Mouse (Mus musculus) T-cell, adult 2 months (primary cell): ENCODE measurements around the gene Fam76a.
"Not testable (repeated sequence)": the region's sequence is repeated elsewhere in the genome, so short reads cannot be mapped to it uniquely, and the experiment has no call there.

Source experiments
- DNase-seq: peaks from one replicate; pipeline ENCODE4 v3.0.0; 2022; ENCODE audit warnings: low spot score

Fam76a gene

GRCm38 (mm10) chr4:132945261-132946046 is 23.1 kb upstream of the Fam76a start:
- peak; percentile 85 for DNase-seq

- DNase-seq = no peak
Measured at GRCm38 (mm10) chr4:132944776-132945175, 22.4 kb upstream of the Fam76a start.

GRCm38 (mm10) chr4:132944106-132944505 is 21.7 kb upstream of the Fam76a start:
- DNase-seq = peak; percentile 61

- DNase-seq = no peak
Measured at GRCm38 (mm10) chr4:132943088-132943487, 20.7 kb upstream of the Fam76a start.

- no peak for DNase-seq
Measured at GRCm38 (mm10) chr4:132941012-132941729, 18.8 kb upstream of the Fam76a start.

GRCm38 (mm10) chr4:132939421-132940127 is 17.2 kb upstream of the Fam76a start:
- peak; percentile 56 for DNase-seq

GRCm38 (mm10) chr4:132938181-132938941 is 16.0 kb upstream of the Fam76a start:
- no peak for DNase-seq

- no peak for DNase-seq
Measured at GRCm38 (mm10) chr4:132934639-132935038, 12.3 kb upstream of the Fam76a start.

GRCm38 (mm10) chr4:132932752-132933404 is 10.5 kb upstream of the Fam76a start:
- DNase-seq = no peak

GRCm38 (mm10) chr4:132930784-132931183 is 8.4 kb upstream of the Fam76a start:
- peak; percentile 66 for DNase-seq

- not testable (repeated sequence) for DNase-seq
Measured at GRCm38 (mm10) chr4:132926520-132926919, 4.2 kb upstream of the Fam76a start.

- no peak for DNase-seq
Measured at GRCm38 (mm10) chr4:132922061-132922530, 262 bp downstream of the Fam76a start.

GRCm38 (mm10) chr4:132921488-132921887 is 870 bp downstream of the Fam76a start:
- DNase-seq = no peak

- no peak for DNase-seq
Measured at GRCm38 (mm10) chr4:132920171-132920570, 2.2 kb downstream of the Fam76a start.

GRCm38 (mm10) chr4:132918493-132918892 is 3.9 kb downstream of the Fam76a start:
- DNase-seq = not testable (repeated sequence)

GRCm38 (mm10) chr4:132912156-132912555 is 10.2 kb downstream of the Fam76a start:
- no peak for DNase-seq

GRCm38 (mm10) chr4:132905843-132906360 is 16.5 kb downstream of the Fam76a start:
- no peak for DNase-seq

- DNase-seq = no peak
Measured at GRCm38 (mm10) chr4:132904765-132905309, 17.5 kb downstream of the Fam76a start.

- DNase-seq = no peak
Measured at GRCm38 (mm10) chr4:132904071-132904470, 18.3 kb downstream of the Fam76a start.

- DNase-seq = no peak
Measured at GRCm38 (mm10) chr4:132898197-132898596, 24.2 kb downstream of the Fam76a start.

- no peak for DNase-seq
Measured at GRCm38 (mm10) chr4:132894402-132894801, 28.0 kb downstream of the Fam76a start.
